Mouse (Mus musculus) embryonic fibroblast, embryonic 13.5 days (primary cell): ENCODE data around the gene Rxrg.

ENCODE experiments used
- CTCF ChIP-seq: IDR thresholded peaks from 2 replicates; pipeline ENCODE4 v1.5.1; 2011; ENCODE audit warnings: mild to moderate bottlenecking, control low read depth, low read length, moderate library complexity, borderline replicate concordance; ENCODE audit not compliant: insufficient read depth
- POLR2A ChIP-seq: IDR thresholded peaks from 2 replicates; pipeline ENCODE4 v1.6.1; 2011; ENCODE audit warnings: low read depth, mild to moderate bottlenecking, control low read depth, low read length, moderate library complexity

DNA sequence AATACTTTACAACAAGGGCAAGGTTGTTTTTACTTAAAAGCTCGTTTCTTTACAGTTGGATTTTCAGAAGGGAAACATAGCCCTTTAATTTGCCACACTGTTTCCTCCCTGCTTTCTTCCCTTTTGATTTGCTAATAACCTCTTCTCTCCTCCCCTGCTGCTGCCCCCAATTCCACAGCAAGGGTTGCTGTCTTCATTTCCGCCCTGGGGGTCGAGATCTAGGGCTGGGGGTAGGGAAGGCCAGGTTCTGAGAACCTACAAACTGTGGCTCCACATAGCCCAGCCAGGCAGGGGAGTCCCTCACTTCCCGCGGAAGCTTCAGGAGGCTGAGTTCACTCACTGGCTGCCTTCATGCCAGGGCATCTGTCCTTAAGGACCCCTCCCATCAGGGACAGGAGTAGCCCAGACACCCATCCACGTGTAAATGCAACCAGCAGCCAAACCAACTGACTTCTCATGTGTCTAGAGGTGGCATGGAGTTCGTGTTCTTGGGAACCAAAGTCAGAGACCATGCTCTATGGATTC lies 1.1 kb downstream of the Rxrg start:
- TF ChIP-seq CTCF = no peak
- no peak for TF ChIP-seq POLR2A
